Mouse (Mus musculus) MEL (cell line): ENCODE measurements at regions not wholly inside any gene's neighbourhood (a gene's known extent, or its start where the extent isn't known, plus 50 kb on each side); places are given as distances from the start of the nearest gene placed in this dataset.

ENCODE experiments used
- DNase-seq: peaks from one replicate; pipeline ENCODE4 v3.0.0; 2011; ENCODE audit warnings: low read depth, low spot score
- H3K27ac ChIP-seq: 2 replicates; pipeline ENCODE4 v1.5.1; 2012; ENCODE audit warnings: low read depth, mild to moderate bottlenecking, control low read depth, low read length, moderate library complexity; ENCODE audit not compliant: control insufficient read depth
- H3K27me3 ChIP-seq, 2 experiments: fragments of 150-350 bp in 1 of 2; sonication (generic) in 1 of 2; 2 replicates each; pipeline ENCODE4 v1.6.1; 2012; ENCODE audit warnings: low read length in 2 of 2, mild to moderate bottlenecking in 2 of 2, improper control_type of control experiment in 1 of 2, moderate library complexity in 1 of 2; ENCODE audit not compliant: insufficient read depth in 2 of 2, control insufficient read depth in 1 of 2
- H3K36me3 ChIP-seq, 2 experiments: 2 replicates each; pipeline ENCODE4 v1.6.1; 2012 to 2014; ENCODE audit warnings: low read length in 2 of 2, improper control_type of control experiment in 1 of 2, inconsistent platforms in 1 of 2, mild to moderate bottlenecking in 1 of 2; ENCODE audit not compliant: insufficient read depth in 2 of 2, control insufficient read depth in 1 of 2
- H3K4me1 ChIP-seq, 2 experiments: fragments of 150-350 bp in 1 of 2; sonication (generic) in 1 of 2; 2 replicates each; pipeline ENCODE4 v1.6.1; 2012; ENCODE audit warnings: low read length in 2 of 2, improper control_type of control experiment in 1 of 2, mild to moderate bottlenecking in 1 of 2; ENCODE audit not compliant: insufficient read depth in 2 of 2, control insufficient read depth in 1 of 2
- H3K4me3 ChIP-seq, 2 experiments: fragments of 150-350 bp in 1 of 2; sonication (generic) in 1 of 2; 2 replicates each; pipeline ENCODE4 v1.5.1; 2012; ENCODE audit warnings: low read depth in 2 of 2, low read length in 2 of 2, mild to moderate bottlenecking in 2 of 2, moderate library complexity in 2 of 2, control low read depth in 1 of 2, improper control_type of control experiment in 1 of 2; ENCODE audit not compliant: control insufficient read depth in 1 of 2, insufficient read depth in 1 of 2
- H3K79me2 ChIP-seq: 2 replicates; pipeline ENCODE4 v1.6.1; 2012; ENCODE audit warnings: mild to moderate bottlenecking, low read length, moderate library complexity; ENCODE audit not compliant: control insufficient read depth, poor library complexity, insufficient read depth
- H3K9ac ChIP-seq: 2 replicates; pipeline ENCODE4 v1.6.1; 2012; ENCODE audit warnings: low read depth, mild to moderate bottlenecking, control low read depth, low read length, moderate library complexity; ENCODE audit not compliant: control insufficient read depth, poor library complexity, severe bottlenecking
- H3K9me3 ChIP-seq: fragments of 150-350 bp; sonication (generic); replicated peaks from 2 replicates; pipeline ENCODE4 v1.6.1; 2012; ENCODE audit warnings: mild to moderate bottlenecking, low read length, improper control_type of control experiment, moderate library complexity; ENCODE audit not compliant: insufficient read depth
- CHD1 ChIP-seq: IDR thresholded peaks from 2 replicates; pipeline ENCODE4 v1.6.1; 2012; ENCODE audit warnings: low read depth, mild to moderate bottlenecking, inconsistent platforms, low read length, improper control_type of control experiment
- CHD2 ChIP-seq: IDR thresholded peaks from 2 replicates; pipeline ENCODE4 v1.6.1; 2011; ENCODE audit warnings: low read length, improper control_type of control experiment
- CTCF ChIP-seq, 3 experiments: IDR thresholded peaks in 2 of 3; conservative IDR thresholded peaks in 1 of 3; 2 replicates each; pipeline ENCODE4 v1.5.1; 2011 to 2012; ENCODE audit warnings: low read length in 3 of 3, low read depth in 2 of 3, mild to moderate bottlenecking in 2 of 3, improper control_type of control experiment in 1 of 3, inconsistent platforms in 1 of 3, mixed read lengths in 1 of 3, moderate library complexity in 1 of 3; ENCODE audit not compliant: control insufficient read depth in 1 of 3, insufficient read depth in 1 of 3, poor library complexity in 1 of 3, severe bottlenecking in 1 of 3
- E2F4 ChIP-seq: IDR thresholded peaks from 2 replicates; pipeline ENCODE4 v1.6.1; 2011; ENCODE audit warnings: low read depth, low read length, improper control_type of control experiment, borderline replicate concordance
- ELF1 ChIP-seq: IDR thresholded peaks from 2 replicates; pipeline ENCODE4 v1.6.1; 2014; ENCODE audit warnings: low read depth, mild to moderate bottlenecking, inconsistent platforms, low read length, improper control_type of control experiment, moderate library complexity
- EP300 ChIP-seq, 2 experiments: IDR thresholded peaks; 2 replicates each; pipeline ENCODE4 v1.6.1; 2011; ENCODE audit warnings: improper control_type of control experiment in 2 of 2, low read length in 2 of 2, low read depth in 1 of 2, mild to moderate bottlenecking in 1 of 2
- GATA1 ChIP-seq: IDR thresholded peaks from 2 replicates; pipeline ENCODE4 v1.6.1; 2011; ENCODE audit warnings: low read depth, low read length, improper control_type of control experiment
- JUND ChIP-seq: IDR thresholded peaks from 2 replicates; pipeline ENCODE4 v1.6.1; 2011; ENCODE audit warnings: low read depth, mild to moderate bottlenecking, improper control_type of control experiment, low read length
- MAX ChIP-seq: IDR thresholded peaks from 2 replicates; pipeline ENCODE4 v1.6.1; 2011; ENCODE audit warnings: low read length, improper control_type of control experiment
- MAZ ChIP-seq: IDR thresholded peaks from 2 replicates; pipeline ENCODE4 v1.6.1; 2012; ENCODE audit warnings: low read depth, mild to moderate bottlenecking, inconsistent platforms, low read length, improper control_type of control experiment
- MEF2A ChIP-seq: IDR thresholded peaks from 2 replicates; pipeline ENCODE4 v1.6.1; 2014; ENCODE audit warnings: low read depth, mild to moderate bottlenecking, inconsistent platforms, low read length, improper control_type of control experiment; ENCODE audit not compliant: poor library complexity, insufficient replicate concordance, severe bottlenecking; ENCODE audit errors: extremely low read depth
- MXI1 ChIP-seq: IDR thresholded peaks from 2 replicates; pipeline ENCODE4 v1.6.1; 2011; ENCODE audit warnings: mild to moderate bottlenecking, low read depth, low read length, improper control_type of control experiment
- MYC ChIP-seq: IDR thresholded peaks from 2 replicates; pipeline ENCODE4 v1.6.1; 2011; ENCODE audit warnings: low read depth, mild to moderate bottlenecking, low read length, improper control_type of control experiment, moderate library complexity
- NELFE ChIP-seq: IDR thresholded peaks from 2 replicates; pipeline ENCODE4 v1.6.1; 2011; ENCODE audit warnings: low read depth, low read length, improper control_type of control experiment
- POLR2AphosphoS2 ChIP-seq: IDR thresholded peaks from 2 replicates; pipeline ENCODE4 v1.6.1; 2011; ENCODE audit warnings: low read length, improper control_type of control experiment
- SIN3A ChIP-seq: IDR thresholded peaks from 2 replicates; pipeline ENCODE4 v1.6.1; 2012; ENCODE audit warnings: low read length, improper control_type of control experiment, inconsistent platforms
- SMC3 ChIP-seq: IDR thresholded peaks from 2 replicates; pipeline ENCODE4 v1.6.1; 2011; ENCODE audit warnings: low read depth, low read length, improper control_type of control experiment
- TAL1 ChIP-seq: IDR thresholded peaks from 2 replicates; pipeline ENCODE4 v1.6.1; 2012; ENCODE audit warnings: mild to moderate bottlenecking, inconsistent platforms, low read length, moderate library complexity, mixed read lengths
- TCF12 ChIP-seq: IDR thresholded peaks from 2 replicates; pipeline ENCODE4 v1.6.1; 2014; ENCODE audit warnings: low read depth, mild to moderate bottlenecking, inconsistent platforms, low read length, improper control_type of control experiment, moderate library complexity
- UBTF ChIP-seq: IDR thresholded peaks from 2 replicates; pipeline ENCODE4 v1.6.1; 2012; ENCODE audit warnings: low read depth, mild to moderate bottlenecking, inconsistent platforms, low read length, improper control_type of control experiment, moderate library complexity, borderline replicate concordance; ENCODE audit not compliant: insufficient read depth
- USF1 ChIP-seq: IDR thresholded peaks from 2 replicates; pipeline ENCODE4 v1.6.1; 2014; ENCODE audit warnings: low read depth, mild to moderate bottlenecking, inconsistent platforms, low read length, improper control_type of control experiment, moderate library complexity
- USF2 ChIP-seq, 2 experiments: IDR thresholded peaks; 2 replicates each; pipeline ENCODE4 v1.6.1; 2011 to 2012; ENCODE audit warnings: improper control_type of control experiment in 2 of 2, low read length in 2 of 2, borderline replicate concordance in 1 of 2, inconsistent platforms in 1 of 2, low read depth in 1 of 2, mild to moderate bottlenecking in 1 of 2; ENCODE audit not compliant: insufficient read depth in 1 of 2
- ZC3H11A ChIP-seq: IDR thresholded peaks from 2 replicates; pipeline ENCODE4 v1.6.1; 2012; ENCODE audit warnings: low read depth, mild to moderate bottlenecking, inconsistent platforms, low read length, improper control_type of control experiment
- ZKSCAN1 ChIP-seq: IDR thresholded peaks from 2 replicates; pipeline ENCODE4 v1.6.1; 2012; ENCODE audit warnings: low read depth, mild to moderate bottlenecking, inconsistent platforms, low read length, improper control_type of control experiment, moderate library complexity
- ZMIZ1 ChIP-seq: IDR thresholded peaks from 2 replicates; pipeline ENCODE4 v1.6.1; 2012; ENCODE audit warnings: low read depth, mild to moderate bottlenecking, inconsistent platforms, low read length, improper control_type of control experiment, moderate library complexity

DNA sequence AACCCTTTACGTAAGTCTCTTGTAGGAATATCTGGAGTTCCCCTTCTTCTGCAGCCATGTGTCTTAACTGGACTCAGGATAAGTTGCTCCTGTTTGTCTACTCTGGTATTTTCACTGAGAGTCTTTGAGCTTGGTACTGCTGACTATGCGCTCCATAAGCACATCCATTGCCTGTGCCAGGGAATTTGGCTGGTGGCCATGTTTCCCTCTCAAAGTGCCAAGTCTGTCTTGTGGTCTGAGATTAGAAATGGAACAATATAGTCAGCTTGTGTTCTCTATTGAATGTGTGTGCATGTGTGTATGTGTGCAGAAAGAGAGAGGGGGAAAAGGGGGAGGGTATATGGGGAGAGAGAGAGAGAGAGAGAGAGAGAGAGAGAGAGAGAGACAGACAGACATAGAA lies 263.7 kb downstream of the Olfm4 start:
- H3K9ac ChIP-seq: no peak overlapping the region
- DNase-seq: no peak
- H3K27me3 ChIP-seq: no peaks in the 10 kb centered on the region
- H3K27ac ChIP-seq: no peak overlapping the region
- H3K9me3 ChIP-seq: no peaks in the 10 kb centered on the region
- no peaks in the 10 kb centered on the region for H3K4me1 ChIP-seq
- no peak overlapping the region for H3K4me3 ChIP-seq
- no peak for TF ChIP-seq UBTF
- no peak for TF ChIP-seq ZMIZ1
- no peak for TF ChIP-seq E2F4
- no peak for TF ChIP-seq USF1
- no peaks in the 10 kb centered on the region for H3K79me2 ChIP-seq
- H3K36me3 ChIP-seq: no peaks in the 10 kb centered on the region

DNA sequence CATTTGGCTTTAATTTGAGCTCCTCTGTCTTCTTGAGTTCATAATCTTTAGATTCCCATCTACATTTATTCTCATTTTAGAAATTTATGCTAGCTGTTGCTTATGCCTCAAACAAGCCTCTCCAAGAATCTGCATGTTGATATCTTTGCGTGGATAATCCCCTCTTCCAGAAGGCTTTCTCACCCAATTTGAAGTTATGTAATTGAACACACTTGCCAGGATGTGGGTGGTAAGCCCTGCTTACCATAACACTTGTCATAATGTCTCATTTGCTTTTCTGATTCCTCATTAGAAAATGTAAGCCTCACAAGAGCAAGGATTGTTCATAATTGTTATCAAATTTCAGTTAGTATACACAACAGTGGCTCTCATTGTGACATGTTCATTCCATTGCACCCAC lies 266.0 kb downstream of the Olfm4 start:
- H3K9ac ChIP-seq: no peak overlapping the region
- H3K4me1 ChIP-seq: no peaks in the 10 kb centered on the region
- H3K36me3 ChIP-seq: no peaks in the 10 kb centered on the region
- H3K79me2 ChIP-seq: no peaks in the 10 kb centered on the region
- no peaks in the 10 kb centered on the region for H3K27me3 ChIP-seq
- DNase-seq: no peak
- H3K9me3 ChIP-seq: no peaks in the 10 kb centered on the region
- no peak overlapping the region for H3K4me3 ChIP-seq
- no peak overlapping the region for H3K27ac ChIP-seq
- TF ChIP-seq POLR2AphosphoS2 (no peak), NELFE (no peak), ZMIZ1 (no peak), ZKSCAN1 (no peak), MYC (no peak), USF2 (IDR thresholded peaks at IDR 0.05; ENCODE audit: borderline replicate concordance in 1 of 2, insufficient read depth in 1 of 2, low read depth in 1 of 2, low read length in 2 of 2) (no peak), MAZ (no peak), TAL1 (no peak), JUND (no peak)

DNA sequence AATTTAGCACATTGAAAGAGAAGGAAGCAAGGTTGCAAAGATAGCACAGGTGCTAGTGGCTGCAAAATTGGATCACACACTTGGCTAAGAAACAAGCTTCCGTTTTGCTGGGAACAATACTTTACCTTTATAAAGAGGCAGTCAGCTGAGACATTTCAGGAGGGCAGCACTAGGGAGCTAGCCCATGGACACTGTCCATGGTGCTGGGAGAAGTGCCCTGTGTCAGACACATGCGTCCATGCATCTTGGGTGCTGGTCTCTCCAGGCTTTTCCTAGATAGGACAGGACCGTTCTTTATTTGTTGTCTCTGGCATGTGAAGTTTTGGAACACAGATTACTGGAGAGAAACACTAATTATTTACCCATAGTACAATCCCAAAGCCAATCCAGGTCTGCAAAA lies 273.2 kb downstream of the Olfm4 start:
- no peak overlapping the region for H3K9ac ChIP-seq
- peak; percentile 58 for DNase-seq
- H3K9me3 ChIP-seq: no peaks in the 10 kb centered on the region
- no peaks in the 10 kb centered on the region for H3K27me3 ChIP-seq
- no peaks in the 10 kb centered on the region for H3K36me3 ChIP-seq
- no peaks in the 10 kb centered on the region for H3K4me1 ChIP-seq
- H3K4me3 ChIP-seq: no peak overlapping the region
- H3K27ac ChIP-seq: no peak overlapping the region
- TF ChIP-seq UBTF (no peak), MAZ (no peak), CHD2 (no peak), MEF2A (no peak), MXI1 (peak; percentile 82), TCF12 (no peak), CHD1 (no peak), ZC3H11A (no peak), EP300 (IDR thresholded peaks at IDR 0.05; ENCODE audit: low read depth in 1 of 2, low read length in 2 of 2) (no peak), JUND (no peak), USF1 (no peak), ELF1 (no peak), SMC3 (no peak), SIN3A (peak; percentile 78), GATA1 (no peak), POLR2AphosphoS2 (no peak), MAX (0 out of 2 replicates have a peak, but pooled peaks have one; percentile 31), CTCF (IDR thresholded peaks at IDR 0.05 in 2 of 3, conservative IDR thresholded peaks at IDR 0.05 in 1 of 3; ENCODE audit: control insufficient read depth in 1 of 3, insufficient read depth in 1 of 3, low read depth in 2 of 3, low read length in 3 of 3, poor library complexity in 1 of 3, severe bottlenecking in 1 of 3) (no peak)
- TF ChIP-seq, all 39 proteins: peak for 3
- no peaks in the 10 kb centered on the region for H3K79me2 ChIP-seq
